Mouse (Mus musculus) adrenal gland, adult 18-20 months (tissue): ENCODE measurements around the gene Mex3a. TPM values are rescaled to one million over a fixed set of nuclear protein-coding genes. Genes with fewer than 3 reads are reported as not detected.

Experiments
- DNase-seq, 2 experiments: peaks; one replicate each; pipeline ENCODE4 v3.0.0; 2021 to 2022; ENCODE audit warnings: low spot score in 2 of 2
- total RNA-seq, 2 experiments: library from RNA; stranded (reverse); gene quantifications; 1 replicate in 1 of 2; 2 replicates in 1 of 2; pipeline ENCODE4 v1.2.3; 2021

Mex3a gene
- total RNA-seq, 2 experiments from 2014 or later, result 2.6 to 3.3 TPM

DNA sequence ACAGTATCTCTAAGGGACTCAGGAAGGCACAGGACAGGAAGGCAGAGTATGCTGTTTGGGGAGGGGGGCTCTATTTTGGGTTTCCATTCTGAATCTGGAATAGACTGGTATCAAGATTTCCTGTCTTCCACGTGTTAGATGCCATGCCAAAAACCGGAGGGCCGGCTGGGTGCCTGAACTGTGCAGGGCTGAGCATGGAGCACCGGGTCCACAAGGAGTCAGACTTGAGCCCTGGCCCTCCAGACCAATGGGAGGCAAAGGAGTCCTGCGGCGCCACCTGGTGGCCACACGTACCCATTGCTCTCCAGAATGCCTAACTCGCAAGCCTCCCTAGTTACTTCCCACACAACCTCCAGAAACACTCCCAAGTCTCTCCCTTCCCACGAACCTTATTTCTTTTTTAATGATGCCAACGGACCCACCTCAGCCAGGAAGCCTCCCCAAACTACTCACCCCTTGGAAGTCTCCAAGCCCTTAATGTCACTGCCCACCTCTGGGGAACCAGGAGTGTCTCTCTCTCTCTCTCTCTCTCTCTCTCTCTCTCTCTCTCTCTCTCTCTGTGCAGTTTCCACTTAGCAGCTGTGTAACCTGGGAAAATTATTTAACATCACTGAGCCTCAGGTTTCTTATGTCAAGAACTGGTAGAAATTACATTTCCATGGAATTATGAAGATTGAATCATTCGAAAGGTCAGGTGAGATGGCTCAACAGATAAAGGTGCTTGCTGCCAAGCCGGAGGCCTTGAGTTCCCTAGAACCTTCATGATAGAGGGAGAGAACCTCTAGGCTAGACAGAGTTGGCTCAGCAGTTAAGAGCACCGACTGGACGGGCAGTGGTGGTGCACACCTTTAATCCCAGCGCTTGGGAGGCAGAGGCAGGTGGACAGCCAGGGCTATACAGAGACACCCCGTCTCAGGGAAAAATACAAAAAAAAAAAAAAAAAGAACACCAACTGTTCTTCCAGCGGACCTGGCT is 5.8 kb upstream of the Mex3a start:
- peak; percentile 75 to 80 for DNase-seq

DNA sequence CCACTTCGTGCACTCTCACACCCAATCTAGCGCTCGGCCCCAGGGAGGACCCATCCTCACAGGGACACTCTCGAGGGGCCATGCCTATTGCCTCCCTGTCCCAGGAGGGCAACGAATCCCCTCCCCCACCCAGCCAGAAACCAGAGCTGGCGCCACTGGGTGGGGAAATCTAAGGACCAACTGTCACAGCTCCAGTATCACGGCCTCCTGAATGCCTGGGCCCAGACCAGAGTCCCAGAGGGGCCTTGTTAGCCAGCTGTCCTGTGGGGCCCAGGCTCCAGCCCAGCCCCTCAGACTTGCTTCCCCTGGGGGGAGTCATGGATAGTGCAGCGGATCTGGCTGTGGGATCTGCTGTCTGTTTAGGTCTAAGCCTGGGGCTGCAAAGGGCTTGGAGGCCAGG is 4.6 kb upstream of the Mex3a start:
- no peak for DNase-seq

DNA sequence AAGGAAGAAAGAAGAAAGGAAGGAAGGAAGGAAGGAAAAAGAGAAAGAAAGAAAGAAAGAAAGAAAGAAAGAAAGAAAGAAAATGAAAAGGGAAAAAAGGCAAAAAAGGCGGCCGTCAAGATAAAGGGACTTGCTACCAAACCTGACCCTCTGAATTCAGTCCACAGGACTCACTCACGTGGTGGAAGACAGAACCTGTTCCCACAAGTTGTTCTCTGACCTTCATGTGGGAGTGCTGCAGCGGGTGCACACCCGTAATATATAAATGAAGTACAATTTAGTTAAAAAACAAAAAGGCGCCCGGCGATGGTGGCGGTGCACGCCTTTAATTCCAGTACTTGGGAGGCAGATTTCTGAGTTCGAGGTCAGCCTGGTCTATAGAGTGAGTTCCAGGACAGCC is 3.5 kb upstream of the Mex3a start:
- no peak for DNase-seq

DNA sequence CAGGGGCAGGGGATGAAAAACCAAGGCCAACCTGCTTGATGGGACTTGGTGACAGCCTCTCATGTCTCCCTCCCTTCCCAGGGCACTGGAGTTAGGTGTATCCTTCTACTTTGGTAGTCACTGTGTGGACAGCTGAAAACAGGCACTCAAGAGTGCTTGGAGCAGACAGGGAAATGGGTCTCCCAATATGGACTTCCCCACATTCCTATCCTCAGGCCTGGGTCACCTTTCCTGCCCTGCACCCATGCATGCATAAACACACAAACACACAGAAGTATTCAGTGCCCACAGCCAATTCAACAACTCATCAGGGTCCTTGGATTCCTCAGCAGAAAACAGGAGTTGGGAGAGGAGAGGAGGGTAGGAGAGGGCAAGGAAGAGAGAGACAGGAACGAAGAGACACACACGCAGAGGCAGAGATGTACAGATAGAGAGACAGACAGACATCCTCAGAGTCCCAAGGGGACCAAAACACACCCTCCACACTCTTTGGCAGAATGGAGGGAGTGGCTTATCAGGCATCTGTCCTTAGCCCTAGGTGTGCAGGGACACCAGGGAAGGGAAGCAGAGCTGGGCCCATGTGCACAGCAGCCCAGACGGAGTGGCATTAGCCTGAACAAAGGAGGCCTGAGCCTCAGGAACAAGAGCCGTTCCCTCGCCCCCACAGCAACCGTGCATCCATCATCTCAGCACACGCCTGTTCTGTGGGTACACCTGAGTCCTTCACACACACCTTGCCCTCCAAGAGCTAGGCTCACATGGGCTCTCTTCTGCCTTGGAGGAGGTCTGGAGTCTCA is 2.8 kb upstream of the Mex3a start:
- DNase-seq, result no peak

DNA sequence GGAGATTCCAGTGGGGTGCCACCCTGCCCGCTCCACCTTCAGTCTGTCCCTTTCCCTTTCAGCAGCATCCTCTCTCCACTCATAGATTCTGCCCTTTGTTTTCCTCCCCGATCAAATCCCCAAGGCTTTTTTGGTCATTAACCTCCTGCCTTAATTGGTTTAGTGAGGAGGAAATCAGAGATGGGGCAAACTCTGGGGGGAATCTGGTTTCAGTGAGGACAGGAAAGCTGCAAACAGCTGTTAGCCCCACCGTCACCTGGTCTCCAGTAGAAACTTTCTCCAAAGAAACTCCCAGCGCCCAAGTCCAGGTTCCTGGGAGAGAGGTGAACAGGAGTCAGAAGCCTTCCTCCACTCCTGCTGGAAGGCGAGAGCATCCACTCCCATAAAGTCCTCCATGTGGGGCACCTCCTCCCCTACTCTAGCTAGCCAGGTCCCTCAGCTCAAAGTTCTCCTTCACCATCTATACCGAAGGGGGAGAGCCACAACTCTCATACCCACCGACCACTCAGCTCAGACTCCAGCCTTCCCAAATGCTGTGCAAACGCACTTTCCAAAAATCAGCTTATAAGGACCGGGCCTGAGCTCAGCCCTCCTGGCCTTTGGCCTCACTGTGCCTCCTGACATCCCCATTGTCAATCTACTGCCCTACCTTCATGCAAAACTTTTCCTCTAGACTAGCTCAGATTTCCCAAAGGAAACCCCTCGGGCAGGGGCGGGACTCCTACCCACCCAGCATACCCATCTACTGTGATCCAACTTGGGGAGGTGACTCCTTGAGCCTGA is 1.9 kb upstream of the Mex3a start:
- no peak for DNase-seq

DNA sequence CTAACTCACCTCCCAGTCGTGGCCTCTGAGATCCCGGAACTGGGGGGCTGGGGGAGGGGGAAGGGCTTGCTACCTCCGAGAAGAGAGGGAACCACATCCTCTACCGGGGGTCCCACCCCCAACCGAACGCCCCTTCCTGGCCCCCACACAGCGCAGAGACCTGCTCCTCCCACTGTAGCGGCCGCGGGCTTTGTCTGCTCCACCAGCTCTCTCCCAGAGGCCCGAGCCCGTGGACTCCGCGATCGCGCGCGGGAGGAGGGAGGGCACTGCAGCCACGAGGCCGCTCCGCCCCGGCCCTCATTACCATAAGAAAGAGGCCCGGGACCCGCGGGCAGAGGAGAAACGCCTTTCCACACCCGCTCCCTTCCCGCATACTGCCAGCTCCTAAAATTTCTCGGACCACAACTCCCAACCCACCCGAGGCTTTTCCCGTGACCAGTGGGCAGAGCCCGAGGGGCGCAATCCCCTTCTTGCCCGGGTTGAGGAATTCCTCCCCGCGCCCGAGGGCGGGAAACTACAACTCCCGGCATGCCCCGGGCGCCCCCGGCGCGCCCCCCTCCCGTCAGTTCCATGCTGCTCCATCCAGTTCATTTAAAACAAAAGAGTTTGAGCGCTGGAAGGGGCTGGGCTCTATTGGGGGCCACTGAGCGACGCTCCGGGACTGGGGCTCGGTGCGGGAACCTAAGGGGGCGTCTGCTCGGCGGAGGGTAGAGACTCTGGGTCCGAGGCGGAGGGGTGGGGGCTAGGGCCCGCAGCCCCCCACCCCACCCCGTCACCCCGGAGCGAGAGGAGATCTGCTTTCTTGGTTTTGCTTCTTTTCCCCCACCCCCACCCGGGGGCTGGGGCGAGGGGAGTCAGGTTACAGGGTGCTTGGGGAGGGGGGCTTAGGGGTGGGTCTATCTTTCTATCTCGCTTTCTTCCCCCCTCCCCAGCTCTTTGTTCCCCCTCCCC is 572 bp upstream of the Mex3a start:
- peak; percentile 85 to 88 for DNase-seq

DNA sequence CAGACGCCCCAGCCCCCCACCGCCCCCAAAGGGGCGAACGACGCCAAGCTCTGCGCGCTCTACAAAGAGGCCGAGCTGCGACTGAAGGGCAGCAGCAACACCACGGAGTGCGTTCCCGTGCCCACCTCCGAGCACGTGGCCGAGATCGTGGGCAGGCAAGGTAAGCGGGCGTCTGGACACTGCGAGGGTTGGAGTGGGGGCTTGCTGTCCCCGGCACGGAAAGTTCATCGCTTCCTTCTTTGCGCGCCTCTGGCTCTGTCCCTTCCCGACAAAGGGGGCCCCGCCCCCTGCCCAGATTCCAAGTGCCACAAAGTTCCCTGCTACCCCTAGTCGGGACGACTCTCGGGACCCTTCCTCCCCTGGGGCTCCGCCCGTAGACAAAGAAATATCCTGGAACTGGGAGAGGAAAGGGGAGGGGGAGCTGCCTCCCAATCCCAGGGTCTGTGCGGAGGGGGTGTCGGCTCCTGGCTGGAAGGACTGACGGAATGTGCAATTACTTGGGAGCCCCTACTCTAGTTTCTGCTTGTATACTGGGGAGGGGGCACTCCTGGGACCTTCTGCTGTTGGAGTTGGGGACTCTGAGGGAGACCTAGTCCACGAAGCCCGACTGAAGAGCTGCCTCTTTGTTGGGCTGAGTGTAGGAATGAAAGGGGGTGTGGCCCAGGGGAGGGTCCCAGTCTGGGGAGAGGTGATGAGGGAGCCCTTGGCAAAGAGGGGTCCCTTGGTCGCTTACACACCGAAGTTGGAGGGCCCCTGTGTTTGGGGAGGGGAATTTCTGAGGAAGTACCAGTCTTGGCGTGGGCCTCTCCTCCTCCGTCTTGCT is 705 bp downstream of the Mex3a start:
- DNase-seq, result no peak

DNA sequence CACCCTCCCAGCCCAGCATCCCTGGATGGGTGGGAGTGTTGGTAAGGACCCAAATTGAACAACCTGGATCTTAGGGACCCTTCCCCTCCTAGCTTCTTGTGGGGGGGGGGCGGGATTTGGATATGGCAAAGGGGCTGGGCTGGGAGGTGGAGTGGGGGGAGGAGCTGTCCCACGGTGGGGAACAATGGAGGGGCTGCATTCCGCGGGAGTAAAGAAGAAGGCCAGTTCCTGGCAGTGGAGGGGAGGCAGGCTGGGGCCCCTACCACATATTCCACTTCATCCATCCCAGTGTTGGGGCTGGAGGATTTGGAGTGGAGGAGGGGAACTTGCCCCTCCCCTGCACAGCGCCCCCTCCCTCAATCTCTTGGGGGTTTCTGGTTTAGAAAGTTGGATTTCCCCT is 1.5 kb downstream of the Mex3a start:
- DNase-seq, result no peak

DNA sequence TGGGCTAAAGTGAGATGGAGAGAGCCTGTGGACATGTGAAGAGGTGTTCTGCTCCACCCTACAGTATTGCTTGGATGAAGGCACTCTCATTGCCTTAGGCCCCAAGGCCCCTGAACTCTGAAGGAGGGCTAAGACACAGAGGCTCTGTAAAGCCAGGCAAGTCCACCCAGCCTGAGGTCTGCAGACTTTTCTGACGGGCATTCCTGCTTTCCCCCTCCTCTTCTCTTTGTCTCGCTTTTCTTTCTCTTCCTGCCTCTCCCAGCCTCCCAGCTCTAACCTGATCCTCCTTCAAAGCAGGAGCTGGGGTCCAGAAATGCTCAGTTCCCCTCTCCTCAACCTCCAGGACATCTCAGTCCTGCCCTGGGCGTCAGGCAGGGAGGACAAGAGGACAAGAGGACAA is 2.8 kb downstream of the Mex3a start:
- DNase-seq, result no peak

DNA sequence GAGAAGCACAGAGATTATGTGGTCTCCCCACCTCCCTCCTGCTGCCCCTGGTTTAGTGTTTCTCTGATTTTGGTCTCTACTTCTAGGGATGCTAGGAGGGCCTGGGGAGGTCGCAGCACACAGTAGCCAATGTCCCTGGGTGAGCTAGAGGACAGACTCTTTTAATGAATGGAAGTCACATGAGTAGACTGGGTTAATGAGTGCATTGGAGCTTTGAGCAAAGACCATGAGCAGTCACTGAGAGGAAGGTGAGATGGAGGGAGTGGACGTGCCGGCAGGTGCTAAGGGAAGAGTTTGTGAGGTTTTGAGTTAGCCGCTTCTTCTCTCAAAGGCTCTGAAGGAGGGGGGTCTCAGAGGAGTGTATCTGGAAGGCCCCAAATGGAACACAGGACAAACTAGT is 3.3 kb downstream of the Mex3a start:
- DNase-seq, result no peak

DNA sequence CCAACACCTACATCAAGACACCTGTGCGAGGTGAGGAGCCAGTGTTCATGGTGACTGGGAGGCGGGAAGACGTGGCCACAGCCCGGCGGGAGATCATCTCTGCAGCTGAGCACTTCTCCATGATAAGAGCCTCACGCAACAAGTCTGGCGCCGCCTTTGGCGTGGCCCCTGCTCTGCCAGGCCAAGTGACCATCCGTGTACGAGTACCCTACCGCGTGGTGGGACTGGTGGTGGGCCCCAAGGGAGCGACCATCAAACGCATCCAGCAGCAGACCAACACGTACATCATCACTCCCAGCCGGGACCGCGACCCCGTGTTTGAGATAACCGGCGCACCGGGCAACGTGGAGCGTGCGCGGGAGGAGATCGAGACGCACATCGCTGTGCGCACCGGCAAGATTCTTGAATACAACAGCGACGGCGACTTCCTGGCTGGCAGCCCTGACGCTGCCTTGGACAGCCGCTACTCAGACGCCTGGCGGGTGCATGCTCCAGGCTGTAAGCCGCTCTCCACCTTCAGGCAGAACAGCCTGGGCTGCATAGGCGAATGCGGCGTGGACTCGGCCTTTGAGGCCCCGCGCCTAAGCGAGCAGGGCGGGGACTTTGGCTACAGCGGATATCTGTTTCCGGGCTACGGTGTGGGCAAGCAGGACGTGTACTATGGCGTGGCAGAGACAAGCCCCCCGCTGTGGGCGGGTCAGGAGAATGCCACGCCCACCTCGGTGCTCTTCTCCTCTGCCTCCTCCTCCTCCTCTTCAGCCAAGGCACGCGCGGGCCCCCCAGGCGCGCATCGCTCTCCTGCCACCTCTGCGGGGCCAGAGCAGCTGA is 4.1 kb downstream of the Mex3a start:
- DNase-seq, result peak; percentile 71 to 72

DNA sequence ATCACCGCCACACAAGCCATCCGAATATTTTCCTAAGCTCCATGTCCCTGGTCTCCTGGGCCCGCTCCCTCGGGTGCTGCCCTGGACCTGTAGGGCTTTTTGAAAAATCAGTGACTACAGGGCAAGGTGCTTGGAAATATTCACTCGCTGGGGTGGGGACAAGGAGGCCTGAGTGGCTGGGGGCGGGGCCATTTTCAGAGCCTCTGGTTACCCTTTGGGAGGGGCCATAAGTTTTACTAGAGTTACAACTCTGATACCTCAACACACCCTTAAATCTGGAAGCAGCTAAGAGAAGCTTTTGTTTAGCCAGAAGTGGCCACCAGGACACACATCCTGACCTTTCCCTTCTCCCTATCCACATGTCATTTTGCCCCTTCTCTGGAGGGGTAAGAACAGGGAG is 5.0 kb downstream of the Mex3a start:
- no peak for DNase-seq

DNA sequence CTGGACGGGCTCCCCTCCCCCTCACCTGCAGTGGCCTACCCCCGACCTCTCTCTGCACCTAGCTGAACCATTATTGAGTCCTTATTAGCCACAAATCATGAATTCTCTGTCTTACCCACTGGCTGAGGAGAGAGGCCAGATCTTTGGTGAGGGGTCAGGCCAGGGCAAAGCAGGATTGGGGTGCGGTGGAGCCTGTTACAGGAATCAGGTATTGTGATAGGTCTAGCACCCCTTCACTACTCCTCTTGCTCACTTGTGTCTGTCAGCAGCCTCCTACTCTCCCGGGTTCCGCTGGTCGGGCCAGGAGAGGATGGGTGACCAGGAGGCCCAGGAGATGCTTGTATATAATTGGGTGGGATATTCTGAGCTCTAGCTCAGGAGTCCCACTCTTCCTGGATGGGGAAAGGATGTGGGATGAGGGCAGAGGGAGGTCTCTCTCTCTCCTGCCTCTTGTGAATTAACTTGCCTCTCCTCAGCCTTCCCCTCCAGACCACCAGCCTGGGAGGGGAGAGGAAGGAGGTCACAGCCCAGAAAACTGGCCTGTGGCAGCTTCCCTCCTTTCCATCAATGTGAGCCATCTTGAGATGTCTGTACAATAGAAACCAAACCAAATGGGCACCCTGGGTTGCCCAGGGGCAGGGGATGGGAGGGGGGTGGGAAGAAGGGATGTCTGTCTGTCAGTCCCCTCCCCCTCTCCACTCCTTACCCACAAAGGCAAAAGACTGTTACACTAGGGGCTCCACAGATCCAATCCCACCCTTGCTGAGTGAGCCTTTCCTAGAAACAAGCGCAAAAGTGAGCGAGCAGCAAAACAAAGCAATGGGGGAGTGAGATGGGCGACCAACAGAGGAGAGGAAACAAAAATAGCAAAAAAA is 6.3 kb downstream of the Mex3a start:
- no peak for DNase-seq

DNA sequence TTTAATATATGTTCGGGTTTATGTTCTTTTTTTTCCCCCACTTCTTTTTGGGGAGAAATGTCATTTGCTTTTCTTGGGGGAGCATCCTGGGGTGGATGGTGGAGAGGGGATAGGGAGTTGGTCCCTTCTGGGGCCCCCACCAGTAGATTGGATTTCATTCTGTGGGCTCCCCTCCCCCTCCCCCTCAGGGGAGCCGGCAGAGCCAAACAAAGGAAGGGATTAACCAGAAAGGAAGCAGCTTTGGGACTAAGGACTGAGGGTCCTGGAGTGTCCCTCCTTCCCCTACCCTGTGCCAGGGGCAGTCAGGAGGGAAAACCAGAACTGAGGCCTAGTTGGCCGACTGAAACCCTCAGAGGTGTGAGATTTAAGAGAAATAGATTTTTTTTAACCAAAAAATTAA is 7.2 kb downstream of the Mex3a start:
- DNase-seq, result no peak

DNA sequence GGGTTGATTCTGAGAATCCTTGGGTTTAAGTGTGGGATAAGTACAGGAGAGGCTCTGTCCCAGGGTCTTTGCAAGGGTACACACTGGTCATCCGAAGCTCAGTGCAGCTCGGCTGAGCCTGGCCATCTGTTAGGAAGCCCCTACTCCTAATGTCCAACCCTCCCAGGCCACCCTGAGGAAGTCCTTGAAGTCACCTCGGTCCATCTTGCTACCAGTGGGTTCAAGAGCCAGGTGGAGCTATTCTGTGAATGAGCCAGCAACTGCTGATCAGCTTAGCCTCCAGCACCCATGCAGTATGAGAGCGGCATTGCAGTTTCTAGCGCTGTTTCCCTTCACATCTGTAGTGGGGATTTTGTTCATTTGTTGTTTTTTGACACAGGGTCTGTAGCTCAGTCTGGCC is 7.9 kb downstream of the Mex3a start:
- DNase-seq, result no peak

DNA sequence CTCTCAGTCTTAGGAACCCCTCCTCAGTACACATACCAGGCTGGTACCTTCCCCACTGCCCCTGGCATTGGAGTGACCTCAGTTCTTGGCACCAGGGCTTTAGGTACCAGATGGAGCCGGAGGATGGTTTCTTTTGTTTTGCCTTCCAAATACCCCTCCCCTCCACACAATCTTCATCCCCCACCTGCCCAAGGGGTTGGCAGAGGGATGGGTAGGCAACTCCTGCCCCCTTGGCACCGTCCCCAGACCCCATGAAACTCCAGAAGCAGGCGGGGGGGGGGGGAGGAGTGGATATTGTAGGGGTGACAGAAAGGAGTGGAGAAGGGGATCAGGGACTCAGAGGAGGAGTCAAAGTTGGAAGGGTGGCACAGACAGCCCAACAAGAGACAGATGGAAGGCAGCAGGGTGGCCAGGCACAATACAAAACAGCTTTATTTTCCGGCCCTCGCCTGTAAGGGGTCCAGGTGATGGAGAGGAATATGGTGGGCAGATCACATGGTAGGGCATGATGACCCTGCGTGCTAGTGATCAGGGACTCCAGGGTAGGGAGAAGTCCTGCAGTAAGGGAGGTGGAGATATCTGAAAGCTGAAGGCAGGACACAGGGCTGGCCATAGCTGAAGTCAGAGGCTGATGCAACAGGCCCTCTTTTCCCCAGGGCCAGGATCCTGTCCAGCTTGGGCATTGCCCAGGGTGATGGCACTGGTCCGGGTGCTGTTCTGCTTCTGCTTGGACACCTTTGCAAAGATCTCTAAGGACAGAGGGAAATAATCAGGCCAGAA is 9.6 kb downstream of the Mex3a start:
- DNase-seq, result peak in 1 of 2 experiments; percentile 23

DNA sequence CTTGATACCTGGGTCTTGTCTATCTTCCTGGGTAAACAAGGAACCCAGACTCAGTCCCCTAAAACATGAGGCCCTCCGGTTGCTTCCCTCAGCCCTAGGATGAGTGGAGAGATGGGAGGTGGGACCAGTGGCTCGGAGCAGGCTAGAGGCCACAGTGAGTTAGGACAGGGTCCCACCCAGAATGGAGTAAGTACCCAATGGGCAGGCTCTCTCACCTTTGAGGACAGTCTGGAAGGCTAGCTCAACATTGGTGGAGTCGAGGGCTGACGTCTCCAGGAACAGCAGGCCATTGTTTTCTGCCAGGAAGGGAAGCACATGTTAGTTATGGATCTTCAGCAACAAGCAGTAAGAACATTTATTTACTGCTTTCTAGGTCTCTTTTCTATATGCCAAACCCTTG is 10.3 kb downstream of the Mex3a start:
- DNase-seq, result no peak
